Mouse (Mus musculus) stomach, embryonic 16.5 days (tissue): ENCODE data around the gene Pnmal1. TPM values are rescaled to one million over a fixed set of nuclear protein-coding genes. Genes with fewer than 3 reads are reported as not detected.

ENCODE experiments used
- polyA plus RNA-seq: library from polyadenylated mRNA; unstranded; fragments of >200 nt; fragmentation: Nextera tagmentation; extraction: Ambion mirVana; gene quantifications from 2 replicates; pipeline ENCODE4 v1.2.1, GENCODE M21; 2015

Pnmal1 gene
- polyA plus RNA-seq, 1 experiment from 2014 or later, result 3.4 TPM

Other genes with a start within 250 kb of the Pnmal1 start
- gene Ceacam9, start 237.8 kb upstream of the Pnmal1 start, polyA plus RNA-seq, result not detected in 2 replicates
- 229 and 231 TPM in 2 replicates for gene Ap2s1, start 221.3 kb upstream of the Pnmal1 start, polyA plus RNA-seq
- gene Slc1a5, start 178.3 kb upstream of the Pnmal1 start, polyA plus RNA-seq, result 43.1 and 46.6 TPM in 2 replicates
- 68.5 and 80.0 TPM in 2 replicates for gene Strn4, start 143.8 kb upstream of the Pnmal1 start, polyA plus RNA-seq
- 18.1 and 21.4 TPM in 2 replicates for gene Fkrp, start 142.9 kb upstream of the Pnmal1 start, polyA plus RNA-seq
- 11.1 and 11.8 TPM in 2 replicates for gene Prkd2, start 116.8 kb upstream of the Pnmal1 start, polyA plus RNA-seq
- gene Dact3, start 84.4 kb upstream of the Pnmal1 start, polyA plus RNA-seq, result 2.3 TPM in 2 replicates
- 9.7 and 12.0 TPM in 2 replicates for gene Gng8, start 67.9 kb upstream of the Pnmal1 start, polyA plus RNA-seq
- gene Ptgir, start 53.2 kb upstream of the Pnmal1 start, polyA plus RNA-seq, result 3.0 and 3.2 TPM in 2 replicates
- gene Calm3, start 35.6 kb upstream of the Pnmal1 start, polyA plus RNA-seq, result 120 and 126 TPM in 2 replicates
- gene Pnmal2, start 15.0 kb upstream of the Pnmal1 start, polyA plus RNA-seq, result 7.8 and 10.2 TPM in 2 replicates
- gene Gm42372, start 23.4 kb downstream of the Pnmal1 start, polyA plus RNA-seq, result 0.25 and 0.35 TPM in 2 replicates
- 40.4 and 45.1 TPM in 2 replicates for gene Ccdc8, start 33.0 kb downstream of the Pnmal1 start, polyA plus RNA-seq
- 87.9 and 95.6 TPM in 2 replicates for gene Ppp5c, start 68.2 kb downstream of the Pnmal1 start, polyA plus RNA-seq
- gene Hif3a, start 102.7 kb downstream of the Pnmal1 start, polyA plus RNA-seq, result 49.6 and 60.1 TPM in 2 replicates
- 0.46 and 0.77 TPM in 2 replicates for gene Psg16, start 114.4 kb downstream of the Pnmal1 start, polyA plus RNA-seq
- not detected in 2 replicates for gene Ceacam3, start 190.6 kb downstream of the Pnmal1 start, polyA plus RNA-seq
- gene Psg29, start 243.8 kb downstream of the Pnmal1 start, polyA plus RNA-seq, result not detected in 2 replicates